Mouse (Mus musculus): ENCODE results near the gene Krt84.

Gene Krt84

DNA sequence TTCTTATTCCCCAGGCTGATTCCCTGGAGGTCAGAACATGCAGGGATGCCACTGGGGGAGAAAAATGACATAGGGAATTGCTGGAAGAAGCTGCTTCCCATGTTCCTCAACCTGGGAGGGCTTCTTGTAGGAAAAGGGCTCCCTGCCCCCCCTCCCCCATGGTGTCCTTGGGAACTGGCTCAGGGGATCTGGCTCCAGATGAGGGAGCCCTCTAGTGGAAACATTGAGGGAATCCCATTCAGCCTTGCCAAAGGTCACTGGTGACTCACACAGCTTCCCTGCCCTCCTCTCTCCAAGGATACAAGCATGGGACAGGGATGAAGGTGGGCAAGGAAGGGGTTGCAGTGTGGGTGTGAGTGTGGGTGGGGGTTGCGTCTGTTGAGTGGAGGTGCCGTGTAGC lies 35.4 kb downstream of the Krt84 start:
- peak; percentile 31 for DNase-seq (ENCODE audit: extremely low spot score)

GRCm38 (mm10) chr15:101495266-101495665 lies 37.4 kb downstream of the Krt84 start:
- no peak for DNase-seq (ENCODE audit: extremely low spot score)

DNA sequence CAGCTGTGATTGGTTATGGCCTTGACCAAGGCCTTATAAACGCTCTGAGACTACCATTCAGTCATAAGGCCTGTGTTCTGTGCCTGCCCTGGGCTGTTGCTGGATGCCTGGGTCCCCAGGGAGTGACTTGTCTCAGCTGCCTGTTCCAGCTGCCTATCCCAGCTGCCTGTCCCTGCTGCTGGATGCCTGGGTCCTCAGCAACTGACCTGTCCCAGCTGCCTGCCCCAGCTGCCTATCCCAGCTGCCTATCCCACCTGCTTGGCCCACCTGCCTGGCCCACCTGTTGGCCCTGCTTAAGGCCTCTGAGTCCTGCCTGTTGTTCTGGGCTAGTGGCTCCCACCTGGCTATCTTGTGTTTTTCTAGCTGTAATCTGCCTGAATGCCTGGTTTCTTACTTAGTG lies 38.4 kb downstream of the Krt84 start:
- no peak for DNase-seq (ENCODE audit: extremely low spot score)

DNA sequence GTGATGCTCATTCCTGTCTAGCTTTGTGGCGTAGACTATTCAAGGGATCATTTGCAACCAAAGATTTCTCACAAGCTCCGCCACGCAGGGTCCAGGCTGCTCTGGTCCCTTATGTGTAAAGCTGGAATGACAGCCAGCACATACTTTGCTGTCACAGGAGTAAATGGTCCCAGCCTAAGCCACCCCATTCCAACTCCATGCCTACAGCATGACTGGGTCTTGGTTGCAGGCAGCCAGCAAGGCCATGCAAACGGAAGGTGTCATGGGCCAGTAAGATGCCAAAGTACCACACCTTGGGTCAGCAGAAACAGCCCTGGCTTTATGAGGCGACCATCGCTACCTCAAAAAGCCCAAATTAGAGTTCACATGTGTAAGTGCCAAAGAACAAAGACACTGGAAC lies 38.9 kb downstream of the Krt84 start:
- DNase-seq (ENCODE audit: extremely low spot score), result no peak

- no peak for DNase-seq (ENCODE audit: extremely low spot score)
Measured at GRCm38 (mm10) chr15:101492718-101493117, 39.9 kb downstream of the Krt84 start.

GRCm38 (mm10) chr15:101491431-101491830 lies 41.2 kb downstream of the Krt84 start, which contains the start of gene Krt83:
Gene Krt83 (minus strand): TSS chr15:101491512.
- no peak for DNase-seq (ENCODE audit: extremely low spot score)

DNA sequence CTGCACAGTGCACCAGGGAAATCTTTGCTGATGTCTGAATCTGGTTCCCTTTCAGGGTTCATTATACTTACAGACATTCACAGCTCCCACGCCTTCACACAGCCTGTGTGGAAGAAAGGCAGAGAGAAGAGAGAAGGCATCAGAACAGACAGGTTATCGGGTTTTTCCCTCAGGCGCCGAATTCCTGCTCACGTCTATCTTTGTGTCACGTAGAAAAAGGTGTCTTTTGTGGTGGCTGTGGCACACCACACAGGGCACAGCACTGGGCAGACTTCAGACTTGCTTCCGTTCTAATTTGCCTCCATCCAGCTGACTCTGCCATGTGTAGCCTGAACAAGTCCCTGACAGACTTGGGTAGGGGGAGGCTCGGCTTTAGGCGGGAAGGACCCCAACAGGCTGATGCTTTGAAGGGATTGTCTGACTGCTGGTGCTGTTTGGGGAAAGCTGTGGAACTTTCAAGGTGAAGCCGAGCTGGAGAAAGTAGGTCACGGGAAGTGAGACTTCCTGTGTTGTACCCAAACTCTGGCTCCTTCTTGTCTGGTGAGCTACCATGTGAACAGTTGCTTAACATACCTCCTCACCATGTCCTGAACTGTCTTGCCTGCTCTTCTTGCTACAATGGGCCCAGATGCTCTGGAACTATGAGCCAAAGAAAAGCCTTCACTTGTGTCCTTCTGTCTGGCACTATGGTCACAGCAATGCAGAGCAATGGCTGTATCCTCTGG lies 46.5 kb downstream of the Krt84 start:
- DNase-seq (ENCODE audit: extremely low spot score), result no peak

- DNase-seq (ENCODE audit: extremely low spot score), result no peak
Measured at GRCm38 (mm10) chr15:101484939-101485338, 47.7 kb downstream of the Krt84 start.

- DNase-seq (ENCODE audit: extremely low spot score), result no peak
Measured at GRCm38 (mm10) chr15:101483646-101484045, 49.0 kb downstream of the Krt84 start.

DNA sequence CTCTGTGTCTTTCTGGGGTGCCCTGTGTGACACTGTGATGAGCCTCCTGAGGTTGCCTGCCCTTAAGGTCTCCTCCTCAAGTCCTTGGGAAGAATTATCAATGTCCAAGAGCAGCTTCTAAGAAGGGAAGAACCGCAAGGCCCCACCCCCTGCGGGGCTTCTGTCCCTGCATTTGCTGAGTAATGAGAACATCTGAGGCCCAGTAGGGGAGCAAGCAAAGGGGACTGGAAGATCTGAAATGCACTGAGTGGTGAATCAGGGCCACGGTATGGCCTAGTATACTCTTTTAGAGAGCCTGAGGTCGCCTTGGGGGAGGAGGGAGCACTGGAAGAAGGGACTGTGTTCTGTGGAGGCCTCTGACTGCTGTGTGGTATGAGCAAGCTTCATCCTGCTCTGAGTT lies 50.6 kb downstream of the Krt84 start:
- DNase-seq (ENCODE audit: extremely low spot score), result no peak

DNA sequence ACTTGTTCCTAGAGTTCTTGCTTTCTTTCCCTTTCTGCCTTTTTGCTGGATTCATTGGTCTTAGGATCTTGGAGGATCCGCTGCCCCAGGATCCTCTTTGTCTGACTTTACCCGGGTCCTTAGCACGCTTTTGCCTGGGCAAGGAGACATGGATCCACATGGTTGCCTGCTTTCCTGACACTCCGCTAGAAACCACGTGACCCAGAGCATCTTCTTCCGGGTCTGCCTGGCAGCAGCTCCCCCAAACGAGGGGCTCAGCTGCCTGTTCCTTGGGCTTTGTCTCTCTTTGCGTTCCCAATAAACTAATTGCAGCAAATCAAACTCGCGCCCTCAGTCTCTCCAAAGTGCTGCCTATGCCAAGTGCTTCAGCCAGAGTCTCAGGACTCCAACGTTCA lies 53.0 kb downstream of the Krt84 start:
- DNase-seq (ENCODE audit: extremely low spot score), result peak; percentile 20

DNA sequence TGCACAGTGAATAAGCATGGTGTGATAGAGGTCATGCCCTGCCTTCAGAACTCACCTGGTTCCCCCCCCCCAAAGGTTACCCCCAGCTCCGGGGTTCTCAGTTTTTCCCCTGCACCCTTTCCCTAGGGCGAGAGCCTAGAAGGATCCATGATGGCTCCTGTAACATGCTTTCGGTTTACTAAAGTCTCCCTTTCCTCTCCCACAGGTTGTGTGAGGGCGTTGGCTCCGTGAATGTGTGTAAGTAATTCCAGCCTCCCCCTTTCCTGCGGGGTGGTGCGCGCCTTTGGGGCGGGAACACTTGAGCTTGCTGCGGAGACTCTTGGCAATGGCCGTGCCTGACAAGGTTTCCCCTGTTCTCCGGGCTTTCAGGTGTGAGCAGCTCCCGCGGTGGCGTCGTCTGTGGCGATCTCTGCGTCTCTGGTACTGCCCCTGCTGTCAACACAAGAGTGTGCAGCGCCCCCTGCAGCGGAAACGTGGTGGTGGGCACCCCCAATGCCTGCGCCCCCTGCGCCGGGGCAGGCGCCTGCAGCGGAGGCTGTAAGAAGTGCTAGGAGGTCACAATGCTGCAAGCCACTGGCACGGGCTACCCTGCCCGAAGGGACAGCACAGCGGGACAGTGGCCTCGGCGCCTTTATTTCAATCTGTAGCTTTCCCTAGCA lies 53.5 kb downstream of the Krt84 start:
- peak; percentile 75 for DNase-seq (ENCODE audit: extremely low spot score)

Data from embryo, embryonic 9.5 days (tissue).